Mouse (Mus musculus) c-Kit-positive CD71-positive TER-119-negative erythroid progenitor cells, embryonic 14.5 days (primary cell): Measurements from ENCODE around the gene Slc18a2.
A peak's percentile ranks its signal among the peaks of the same experiment; 100 is the strongest.

Source experiments
- DNase-seq: peaks from one replicate; pipeline ENCODE4 v3.0.0-alpha.2; 2013; ENCODE audit warnings: low read depth

The Slc18a2 gene

DNA sequence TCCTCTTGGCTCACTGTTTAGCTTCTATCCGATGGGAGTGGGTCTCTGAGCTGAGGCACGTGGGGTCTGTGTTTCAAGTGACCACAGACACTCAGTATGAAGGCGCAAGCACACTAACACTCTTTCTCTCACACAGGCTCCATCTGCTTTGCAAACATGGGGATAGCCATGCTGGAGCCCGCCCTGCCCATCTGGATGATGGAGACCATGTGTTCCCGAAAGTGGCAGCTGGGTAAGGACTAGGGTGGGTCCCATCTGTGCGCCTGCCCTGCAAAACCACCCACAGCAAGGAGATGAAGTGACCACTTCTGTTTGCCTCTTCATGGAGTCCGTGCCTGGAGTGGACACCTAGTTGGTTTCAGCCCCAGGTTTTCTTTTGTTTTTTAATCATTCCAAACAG is 15.7 kb downstream of the Slc18a2 start:
- DNase-seq, result no peak

DNA sequence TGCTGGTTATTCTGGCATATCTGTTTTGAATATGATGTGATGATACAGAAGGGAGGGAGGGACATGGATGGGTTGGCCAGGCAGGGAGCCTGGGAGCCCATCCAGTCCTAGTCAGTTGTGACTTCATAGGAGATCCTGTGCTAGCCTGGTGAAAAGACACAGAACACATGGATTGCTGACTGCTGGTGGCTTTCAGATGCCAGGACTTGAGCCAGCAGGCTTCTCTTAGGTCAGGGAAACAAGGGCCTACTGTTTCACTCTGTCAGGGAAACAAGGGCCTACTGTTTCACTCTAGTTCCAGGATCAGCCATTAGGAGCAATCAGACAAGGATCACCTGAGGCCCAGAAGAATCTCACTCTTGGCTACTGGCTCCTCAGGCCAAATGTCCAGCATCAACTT is 20.1 kb downstream of the Slc18a2 start:
- DNase-seq, result no peak

DNA sequence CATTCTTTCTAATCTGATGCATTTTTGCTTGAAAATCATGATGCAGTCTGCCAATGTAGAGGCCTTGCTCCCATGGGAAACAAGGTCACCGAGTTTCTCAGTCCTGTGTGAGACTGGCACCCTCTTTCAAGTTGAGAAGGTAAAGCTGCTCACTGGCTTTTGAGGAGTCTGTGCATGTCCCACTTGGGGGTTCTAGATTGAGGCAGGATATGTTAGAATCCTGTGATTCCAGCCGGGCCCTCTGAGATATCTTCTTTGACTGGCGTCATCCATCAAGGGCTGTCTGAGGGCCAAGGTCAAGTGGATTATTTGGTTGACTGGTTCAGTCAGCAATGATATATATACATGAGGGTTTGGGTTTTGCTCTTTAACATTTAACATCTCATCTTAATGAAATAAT is 21.3 kb downstream of the Slc18a2 start:
- no peak for DNase-seq

DNA sequence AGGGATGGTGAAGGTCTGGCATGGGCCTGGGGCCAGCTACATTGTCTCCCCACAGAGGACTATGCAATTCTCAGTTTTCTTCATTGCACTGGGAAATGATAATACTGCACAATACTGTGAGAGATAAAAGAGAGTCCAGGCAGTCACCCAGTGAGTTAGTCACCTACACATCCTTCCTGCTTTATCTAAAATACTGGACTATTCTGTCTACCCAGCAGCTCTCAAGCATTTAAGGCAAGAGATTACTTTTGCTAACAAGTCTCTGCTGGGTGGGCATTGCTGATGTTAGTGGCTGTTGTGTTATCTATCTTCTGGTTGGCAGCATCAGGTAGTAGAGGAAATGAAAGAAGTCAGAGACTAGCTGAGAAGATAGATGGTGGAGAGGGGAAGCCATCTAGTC is 28.3 kb downstream of the Slc18a2 start:
- DNase-seq, result no peak

DNA sequence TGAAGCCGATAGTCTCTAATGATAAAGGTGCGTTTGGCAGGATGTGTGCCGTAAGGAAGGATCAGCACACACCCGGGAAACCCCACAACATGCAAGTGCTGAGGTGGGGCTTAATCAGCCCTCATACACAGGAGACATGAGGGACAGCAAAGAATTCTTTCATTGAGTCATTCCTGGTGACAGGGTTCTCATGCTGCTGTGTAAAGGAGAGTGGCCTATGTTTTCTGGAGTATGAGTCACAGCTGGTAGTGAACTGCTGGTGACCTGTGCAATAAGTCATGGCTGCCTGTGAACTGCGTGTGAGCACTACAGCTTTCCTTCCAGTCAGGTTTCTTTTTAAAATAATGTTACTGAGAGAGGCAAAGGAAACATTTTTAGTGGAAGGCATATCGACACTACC is 29.1 kb downstream of the Slc18a2 start:
- no peak for DNase-seq

DNA sequence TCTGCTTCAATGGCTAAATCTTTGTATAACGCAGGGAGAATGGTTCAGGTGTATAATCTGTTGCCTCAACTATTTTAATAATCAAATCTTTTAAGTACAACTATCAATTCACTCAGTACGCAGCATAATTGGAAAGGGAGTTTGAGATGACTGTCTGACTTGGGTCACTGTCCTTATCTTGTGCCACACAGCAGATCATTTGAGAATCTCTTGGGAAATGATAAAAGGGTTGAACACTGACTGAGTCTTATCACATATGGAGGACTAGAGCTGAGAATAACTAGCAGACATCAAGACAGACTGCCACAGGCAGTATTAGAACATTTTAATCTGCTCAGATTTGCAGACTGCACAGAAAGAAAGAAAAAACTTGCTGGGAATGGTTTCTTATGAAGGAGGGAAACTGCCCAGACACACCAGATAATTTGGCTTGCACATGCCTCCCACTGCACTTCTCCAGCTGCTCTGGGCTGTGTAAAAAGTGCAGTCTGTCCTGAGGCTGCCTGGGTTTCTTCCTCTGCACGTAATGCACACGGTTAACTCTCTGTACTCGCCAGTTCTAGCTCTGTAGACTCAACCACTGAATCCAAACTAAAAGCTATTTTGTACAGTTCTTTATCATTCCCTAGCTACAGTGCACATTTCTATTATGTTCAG is 31.6 kb downstream of the Slc18a2 start:
- DNase-seq, result peak; percentile 19

DNA sequence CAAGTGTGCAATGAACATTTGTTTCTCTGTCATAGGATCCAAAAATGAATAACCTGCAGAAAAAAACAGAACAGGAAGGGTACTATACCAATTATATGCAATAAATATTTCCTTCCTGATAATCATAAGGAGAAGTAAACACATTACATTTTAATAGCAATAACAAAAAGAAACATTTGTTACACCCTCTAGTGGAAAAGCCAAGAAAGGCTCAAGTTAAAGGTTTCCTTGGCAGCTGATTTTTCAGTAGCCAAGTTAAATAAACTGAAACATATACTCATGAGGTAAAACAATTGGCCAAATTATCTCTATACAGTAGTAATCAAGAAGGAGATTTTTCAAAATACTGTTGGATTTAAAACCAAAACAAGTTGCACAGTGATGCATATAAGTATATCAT is 54.6 kb downstream of the Slc18a2 start:
- no peak for DNase-seq

DNA sequence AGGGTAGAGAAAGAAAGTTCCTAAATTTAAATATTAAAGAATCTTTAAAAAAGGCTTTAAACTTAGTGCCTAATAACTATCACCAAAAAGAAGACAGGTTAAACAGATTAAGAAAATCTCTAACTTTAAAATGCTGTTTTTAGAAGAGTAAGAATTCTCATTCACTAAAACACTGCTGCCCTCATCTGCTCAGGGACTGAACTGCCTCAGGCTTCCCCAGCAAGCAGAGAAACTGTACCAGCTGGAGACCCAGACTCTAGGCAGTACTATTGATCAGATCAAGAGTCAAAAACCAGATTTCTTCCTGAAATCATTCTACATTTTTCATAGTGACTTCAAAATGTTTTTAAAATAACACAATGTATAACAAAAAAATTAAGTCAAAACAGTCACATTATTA is 55.9 kb downstream of the Slc18a2 start:
- no peak for DNase-seq

DNA sequence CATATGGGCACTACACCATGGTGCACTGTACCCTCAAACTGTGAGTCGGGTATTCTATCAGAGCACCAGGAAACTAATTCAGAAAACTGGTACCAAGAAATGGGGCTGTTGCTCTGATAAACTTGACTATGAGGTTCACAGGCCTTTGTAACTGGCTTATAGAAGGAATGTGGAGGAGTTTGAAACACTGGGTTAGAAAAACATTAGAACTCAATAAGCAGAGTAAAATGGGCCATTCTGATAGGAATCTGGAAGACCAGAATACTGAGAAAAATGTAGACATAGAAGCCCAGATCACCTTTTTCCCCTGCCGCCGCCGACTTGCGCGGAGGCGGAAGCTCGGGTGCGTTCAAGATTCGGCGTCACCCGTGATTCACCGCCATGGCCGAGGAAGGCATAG is 61.3 kb downstream of the Slc18a2 start, which contains the start of gene Rps12-ps3:
Rps12-ps3 (plus strand) TSS at position 301 of the 400 bp plus-strand sequence.
- DNase-seq, result no peak

DNA sequence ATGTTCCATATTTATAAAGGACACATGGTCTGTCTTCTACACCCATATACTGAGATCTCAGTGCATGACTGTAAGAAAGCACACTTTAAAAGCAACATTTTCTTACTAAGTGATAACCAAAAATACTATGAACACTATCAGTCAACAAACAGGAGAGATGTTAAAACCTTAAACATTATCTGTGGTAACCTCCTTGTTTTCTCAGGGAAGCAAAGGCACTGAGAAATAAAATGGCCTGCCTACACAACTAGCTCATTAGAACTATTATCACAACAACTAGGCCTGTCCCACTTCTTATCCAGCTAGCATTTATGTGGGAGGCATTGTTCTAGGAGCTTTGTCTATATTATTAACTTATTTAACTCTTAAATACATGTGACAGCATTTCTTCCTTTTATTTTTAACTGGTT is 70.1 kb downstream of the Slc18a2 start:
- DNase-seq, result peak; percentile 60

DNA sequence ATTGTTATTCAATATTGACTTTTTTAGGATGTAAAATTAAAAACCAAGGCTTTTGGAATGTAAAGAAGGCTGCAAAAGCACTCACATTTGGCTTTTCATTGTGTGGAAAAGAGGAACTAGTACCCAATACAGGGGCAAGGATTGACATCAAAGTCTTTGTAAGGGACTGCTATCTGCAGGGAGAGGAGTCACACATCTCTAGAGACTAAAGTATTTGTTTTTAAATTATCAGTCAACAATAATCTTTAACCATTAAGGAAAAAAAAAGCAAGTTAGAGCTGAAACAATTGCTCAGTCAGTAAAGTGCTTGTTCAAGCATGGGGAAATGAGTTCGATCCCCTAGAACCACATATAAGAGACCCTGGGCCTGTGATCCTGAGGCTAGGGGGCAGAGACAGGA is 76.0 kb downstream of the Slc18a2 start:
- no peak for DNase-seq

DNA sequence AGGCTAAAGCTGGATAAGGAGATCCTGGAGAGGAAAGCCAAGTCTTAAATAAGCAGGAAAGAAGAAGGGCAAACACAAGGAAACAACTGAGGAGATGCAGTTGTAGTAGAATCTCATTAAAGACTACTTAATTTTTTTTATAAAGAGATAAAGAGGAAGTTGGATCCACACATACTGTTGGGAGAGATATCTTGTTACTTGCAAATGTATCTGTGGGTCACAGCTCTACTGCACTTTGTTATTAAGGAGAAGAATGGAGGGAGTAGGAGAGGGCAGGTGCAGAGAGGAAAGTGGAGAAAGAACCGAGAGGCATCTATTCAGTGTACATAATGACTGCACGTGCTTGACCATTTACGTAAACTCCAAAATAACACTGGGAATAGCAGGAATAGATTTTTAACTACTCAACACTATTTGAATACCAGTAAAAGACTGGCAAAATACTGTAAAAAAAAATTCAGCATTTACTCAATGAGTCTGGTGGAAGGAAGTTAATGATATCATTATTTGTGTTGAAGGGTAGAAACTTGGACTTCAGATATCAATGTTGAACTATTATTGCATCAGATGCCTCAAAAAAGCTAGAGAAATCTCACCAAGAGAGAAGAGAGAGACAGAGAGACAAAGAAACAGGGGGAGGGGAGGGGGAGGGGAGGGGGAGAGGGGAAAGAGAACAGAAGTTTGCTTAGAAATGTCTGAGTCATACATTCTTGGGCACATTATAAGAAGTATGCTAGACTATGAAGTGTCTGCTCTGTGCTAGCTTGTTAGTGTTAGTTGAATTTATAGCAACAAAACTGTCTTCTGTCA is 77.4 kb downstream of the Slc18a2 start:
- DNase-seq, result no peak

DNA sequence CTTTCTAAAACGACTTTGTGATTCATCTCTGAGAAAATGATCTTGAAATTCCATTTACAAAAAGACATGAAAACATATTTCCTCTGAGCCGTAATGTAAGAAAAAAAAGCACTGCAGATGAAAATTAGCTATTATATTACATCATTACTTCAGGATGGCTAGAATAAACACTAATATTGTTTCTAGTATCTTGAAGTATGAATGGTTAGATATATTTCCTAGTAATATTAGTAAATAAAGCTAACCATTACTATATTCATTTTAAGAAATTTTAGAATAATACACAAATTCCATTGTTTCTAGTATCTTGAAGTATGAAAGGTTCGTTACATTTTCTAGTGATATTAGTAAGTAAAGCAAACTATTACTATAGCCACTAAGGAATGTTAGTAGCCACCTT is 79.2 kb downstream of the Slc18a2 start:
- DNase-seq, result no peak

DNA sequence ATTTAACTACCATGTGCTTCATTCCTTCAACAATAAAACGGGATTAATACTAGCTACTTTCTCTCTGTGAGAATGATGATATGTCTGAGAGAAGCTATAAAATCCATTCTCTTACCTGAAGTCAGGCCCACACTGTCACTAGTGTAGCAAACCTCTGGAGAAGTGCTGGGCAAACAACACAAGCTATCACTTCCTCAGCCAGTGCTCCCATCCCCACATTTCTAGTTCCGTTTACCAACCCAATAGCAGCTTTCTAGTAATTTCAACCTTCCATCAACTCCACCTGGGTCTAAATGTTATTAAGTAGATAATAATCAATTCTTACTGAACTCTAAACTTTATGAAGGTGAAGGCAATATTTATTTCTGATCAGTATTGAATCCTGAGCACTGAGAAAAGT is 82.3 kb downstream of the Slc18a2 start:
- no peak for DNase-seq

DNA sequence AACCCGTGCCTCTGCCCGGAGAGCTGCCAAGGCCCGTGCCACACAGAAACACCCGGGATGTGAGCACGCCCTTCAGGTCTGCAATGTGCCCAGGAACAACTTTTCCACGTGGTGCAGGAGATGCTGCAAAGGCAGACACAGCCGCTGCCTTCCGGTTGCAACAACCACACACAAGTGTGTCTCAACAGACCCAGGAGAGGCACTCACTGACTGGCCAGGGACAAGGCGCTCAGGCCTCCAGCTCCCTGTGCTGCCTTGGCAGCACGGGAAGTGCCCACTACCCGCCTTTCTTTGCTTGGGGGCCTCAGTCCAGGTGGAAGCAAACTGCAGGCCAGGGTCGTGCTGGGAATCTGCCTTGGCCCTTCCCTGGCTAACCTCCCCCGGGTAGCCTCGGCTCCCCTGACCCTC is 83.6 kb downstream of the Slc18a2 start:
- no peak for DNase-seq

DNA sequence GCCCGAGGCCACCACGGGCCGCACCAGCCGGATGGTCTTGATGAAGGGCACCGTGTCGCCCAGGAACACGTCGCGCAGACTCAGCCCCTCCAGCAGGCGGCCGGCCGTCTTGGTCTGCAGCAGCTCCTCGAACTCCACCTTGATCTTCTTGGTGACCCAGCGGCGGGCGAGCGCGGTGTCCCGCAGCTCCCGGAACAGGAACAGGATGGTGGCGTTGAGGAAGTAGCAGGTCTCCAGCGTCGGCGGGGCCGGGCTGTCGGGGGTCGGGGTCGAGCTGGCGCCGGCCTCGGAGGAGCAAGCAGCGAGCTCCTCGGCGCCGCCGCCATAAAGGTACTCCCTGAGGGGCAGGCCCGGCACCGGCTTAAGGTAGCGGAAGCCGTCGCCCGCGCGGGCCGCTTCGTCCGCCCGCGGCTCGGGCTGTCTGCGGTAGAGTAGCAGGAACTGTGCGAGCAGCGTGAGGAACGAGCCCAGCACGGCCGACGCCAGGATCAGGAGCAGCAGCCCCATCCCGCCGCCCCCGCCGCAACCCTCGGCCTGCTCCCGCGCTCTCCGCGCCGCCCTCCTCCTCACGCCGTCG is 84.5 kb downstream of the Slc18a2 start:
- DNase-seq, result no peak
